Mouse (Mus musculus) neutrophil, adult 59 days (primary cell): ENCODE results near the gene Egfr. TPM values are rescaled to one million over a fixed set of nuclear protein-coding genes. Genes with fewer than 3 reads are reported as not detected.

Experiments used
- total RNA-seq, 2 experiments: library from RNA; stranded (reverse); gene quantifications; 1 replicate in 1 of 2; 2 replicates in 1 of 2; pipeline ENCODE4 v1.2.4; 2023

The Egfr gene
- under 1 TPM in 1 of 2 experiments, not detected in 1; 0.62 TPM for total RNA-seq

GRCm38 (mm10) chr11:16752007-16752348 lies at the start of gene Egfr:
Egfr (plus strand) TSS chr11:16752203.

DNA sequence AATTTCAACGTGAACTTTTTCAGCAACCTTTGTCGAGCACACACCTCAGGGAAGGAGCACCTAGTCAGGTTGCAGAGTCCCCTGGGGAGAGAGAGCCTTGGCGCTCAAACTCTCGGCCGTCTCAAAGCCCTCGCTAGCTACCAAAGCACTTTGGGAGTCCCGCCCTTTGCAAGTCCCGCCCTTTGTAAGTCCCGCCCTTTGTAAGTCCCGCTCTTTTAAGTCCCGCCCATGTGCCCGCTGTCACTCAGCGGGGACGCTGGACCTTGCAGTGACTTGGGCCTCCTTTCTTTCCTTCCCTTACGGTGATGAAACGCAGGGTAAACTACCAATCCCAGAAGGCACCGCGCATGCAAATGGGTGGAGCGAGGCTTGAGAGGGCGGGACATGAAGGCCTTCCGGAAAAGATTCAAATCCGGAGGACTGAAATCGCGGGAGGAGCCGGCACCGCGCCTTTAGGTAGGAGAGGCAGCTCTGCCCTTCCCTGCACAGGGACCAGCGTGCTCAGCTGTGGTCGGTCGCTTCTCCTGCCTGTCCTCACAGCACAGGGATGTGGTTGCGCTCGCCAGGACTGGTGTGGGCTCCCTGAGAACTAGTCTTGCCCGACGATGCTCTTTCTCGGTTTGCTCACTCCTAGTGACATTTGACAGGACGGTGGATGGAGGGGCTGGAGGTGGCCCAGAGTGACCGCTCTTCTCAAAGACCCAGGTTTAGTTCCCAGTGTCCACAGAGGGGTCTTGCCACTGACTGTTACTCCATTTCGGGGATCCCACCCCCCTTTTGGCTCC lies 199.2 kb downstream of the Egfr start, which contains the start of gene Fbxo48:
Fbxo48 (plus strand) TSS at position 400 of the 785 bp plus-strand sequence.

Other genes starting within 250 kb of the Egfr start
- 10 to 100 TPM in 1 of 2 experiments, 1 to 10 TPM in 1; 5.9 to 14.0 TPM for gene Sec61g, start 243.7 kb upstream of the Egfr start, total RNA-seq
- gene Fbxo48, start 199.2 kb downstream of the Egfr start, total RNA-seq, result 1 to 10 TPM; 3.8 to 5.3 TPM